Comparison of ENCODE assay signal across 9 mouse cellular contexts in genomic region chr10:126931760-126932139, GRCm38 (mm10). TPM values are rescaled to one million over a fixed set of nuclear protein-coding genes. Genes with fewer than 3 reads are reported as not detected.
A peak's percentile ranks its signal among the peaks of the same experiment; 100 is the strongest.
DNase-seq lines count a peak whose midpoint lies in the region; ATAC-seq and TF ChIP-seq lines count a peak whose summit lies in the region.
"Had no signal": no experiment of that assay in that cellular context is flagged by ENCODE, and none has a peak within 500 bp of the region (broad histone marks: within the 10 kb centered on the region; RNA-seq: fewer than 3 reads in every experiment).

No protein-coding gene starts in this region.

- no peaks in the 10 kb centered on the region for H3K36me3 ChIP-seq in kidney, embryonic 15.5 days
- H3K36me3 ChIP-seq in hindbrain, embryonic 16.5 days (ENCODE audit: control insufficient read depth, insufficient read depth, low read length), result no peaks in the 10 kb centered on the region
- no peaks in the 10 kb centered on the region for H3K36me3 ChIP-seq in midbrain, embryonic 16.5 days (ENCODE audit: control insufficient read depth, insufficient read depth, low read length)

- no peaks in the 10 kb centered on the region for H3K27me3 ChIP-seq in kidney, embryonic 15.5 days
- H3K27me3 ChIP-seq in hindbrain, embryonic 16.5 days (replicated peaks; ENCODE audit: control insufficient read depth, insufficient read depth, low read length), result no peaks in the 10 kb centered on the region
- H3K27me3 ChIP-seq in midbrain, embryonic 16.5 days (ENCODE audit: control insufficient read depth, insufficient read depth, low read depth, low read length), result no peaks in the 10 kb centered on the region
- H3K27me3 ChIP-seq in cerebellum, adult 2 months (ENCODE audit: control insufficient read depth, insufficient read depth, low read length), result no peaks in the 10 kb centered on the region

- no peak overlapping the region for H3K4me2 ChIP-seq in kidney, embryonic 15.5 days
- H3K4me2 ChIP-seq in hindbrain, embryonic 16.5 days (ENCODE audit: low read length), result no peak overlapping the region
- no peak overlapping the region for H3K4me2 ChIP-seq in midbrain, embryonic 16.5 days (ENCODE audit: low read length)

- peaks cover 72% of the 10 kb centered on the region for H3K4me1 ChIP-seq in kidney, embryonic 15.5 days
- H3K4me1 ChIP-seq in embryonic fibroblast, embryonic 13.5 days (ENCODE audit: control insufficient read depth, insufficient read depth, low read length), result peaks cover 26% of the 10 kb centered on the region
- peaks cover 30% of the 10 kb centered on the region for H3K4me1 ChIP-seq in hindbrain, embryonic 16.5 days (ENCODE audit: control insufficient read depth, insufficient read depth, low read depth, low read length)
- H3K4me1 ChIP-seq in midbrain, embryonic 16.5 days (ENCODE audit: control insufficient read depth, insufficient read depth, low read length), result peaks cover 26% of the 10 kb centered on the region
- peaks cover 27% of the 10 kb centered on the region for H3K4me1 ChIP-seq in cerebellum, adult 2 months (ENCODE audit: control insufficient read depth, insufficient read depth, low read length)

- TF ChIP-seq POLR2A in embryonic fibroblast, embryonic 13.5 days (IDR thresholded peaks at IDR 0.05; ENCODE audit: low read depth, low read length), result no peak; the same call in 1 of the 2 replicates
- no peak for TF ChIP-seq POLR2A in cerebellum, adult 2 months (IDR thresholded peaks at IDR 0.05; ENCODE audit: borderline replicate concordance, insufficient read depth, low read length)

- TF ChIP-seq CTCF in embryonic fibroblast, embryonic 13.5 days (IDR thresholded peaks at IDR 0.05; ENCODE audit: borderline replicate concordance, insufficient read depth, low read length), result no peak
- TF ChIP-seq CTCF in cerebellum, adult 2 months (IDR thresholded peaks at IDR 0.05; ENCODE audit: borderline replicate concordance, insufficient read depth, low read depth, low read length), result no peak

- no peak for ATAC-seq in kidney, embryonic 15.5 days (replicated peaks; ENCODE audit: low FRiP score)
- no peak for ATAC-seq in hindbrain, embryonic 16.5 days
- no peak for ATAC-seq in midbrain, embryonic 16.5 days

- H3K27ac ChIP-seq in kidney, embryonic 15.5 days, result peak overlapping the region; percentile 97
- H3K27ac ChIP-seq in embryonic fibroblast, embryonic 13.5 days (ENCODE audit: insufficient read depth, low read length), result peak overlapping the region; percentile 99
- H3K27ac ChIP-seq in hindbrain, embryonic 16.5 days (ENCODE audit: low read depth, low read length), result peak overlapping the region; percentile 66
- H3K27ac ChIP-seq in midbrain, embryonic 16.5 days (ENCODE audit: low read length), result peak overlapping the region; percentile 78; the same call in 1 of the 2 replicates
- no peak overlapping the region for H3K27ac ChIP-seq in cerebellum, adult 2 months (ENCODE audit: insufficient read depth, low read length)

- H3K4me3 ChIP-seq in kidney, embryonic 15.5 days (replicated peaks), result no peak overlapping the region
- no peak overlapping the region for H3K4me3 ChIP-seq in embryonic fibroblast, embryonic 13.5 days (ENCODE audit: insufficient read depth, low read length)
- no peak overlapping the region for H3K4me3 ChIP-seq in hindbrain, embryonic 16.5 days (ENCODE audit: low read length)
- H3K4me3 ChIP-seq in midbrain, embryonic 16.5 days (ENCODE audit: low read depth, low read length), result no peak overlapping the region
- no peak overlapping the region for H3K4me3 ChIP-seq in cerebellum, adult 2 months (replicated peaks; ENCODE audit: insufficient read depth, low read depth, low read length)

- no peak for DNase-seq in kidney, adult 8-10 months
- DNase-seq in layer of hippocampus, adult 18-20 months (ENCODE audit: low spot score in 2 of 2), result no peak
- no peak for DNase-seq in right cerebral cortex, postnatal 14 days
- DNase-seq in cerebellum, adult 2 months, result no peak
- DNase-seq: cerebellum, postnatal 10 days had no signal

- H3K9me3 ChIP-seq in kidney, embryonic 15.5 days (replicated peaks), result 0 out of 2 replicates have a peak, but pooled peaks cover 3% of the 10 kb centered on the region
- no peaks in the 10 kb centered on the region for H3K9me3 ChIP-seq in hindbrain, embryonic 16.5 days (ENCODE audit: control insufficient read depth, low read length)
- no peaks in the 10 kb centered on the region for H3K9me3 ChIP-seq in midbrain, embryonic 16.5 days (replicated peaks; ENCODE audit: control insufficient read depth, low read length, poor library complexity, severe bottlenecking)

- H3K9ac ChIP-seq in kidney, embryonic 15.5 days, result no peak overlapping the region
- H3K9ac ChIP-seq in hindbrain, embryonic 16.5 days (ENCODE audit: low read depth, low read length), result no peak overlapping the region
- no peak overlapping the region for H3K9ac ChIP-seq in midbrain, embryonic 16.5 days (ENCODE audit: low read depth, low read length)

RNA-seq across cellular contexts. Expression of gene Atp23, which starts 30.6 kb away (rescaled TPM):
- polyA plus RNA-seq in kidney, embryonic 15.5 days (2015; fragmentation: Nextera tagmentation; extraction: Ambion mirVana), result 18.3 and 19.5 TPM in 2 replicates
- polyA plus RNA-seq in embryonic fibroblast, embryonic 13.5 days (2011; ENCODE audit: insufficient read length, low read depth, missing spikeins), result 4.7 and 5.2 TPM in 2 replicates
- polyA plus RNA-seq in hindbrain, embryonic 16.5 days (2015; fragmentation: Nextera tagmentation; extraction: Ambion mirVana), result 14.5 and 17.2 TPM in 2 replicates
- 13.4 and 15.6 TPM in 2 replicates for polyA plus RNA-seq in midbrain, embryonic 16.5 days (2015; fragmentation: Nextera tagmentation; extraction: Ambion mirVana)
- total RNA-seq in layer of hippocampus, adult 18-20 months (2021), result 1 to 10 TPM; 7.4 to 8.9 TPM
- polyA plus RNA-seq in cerebellum, adult 2 months (2012; rRNA removed), result 10.2 and 10.4 TPM in 2 replicates

RNA-seq across cellular contexts. Expression of gene Ctdsp2, which starts 46.8 kb away (rescaled TPM):
- polyA plus RNA-seq in kidney, embryonic 15.5 days (2015; fragmentation: Nextera tagmentation; extraction: Ambion mirVana), result 67.5 and 73.2 TPM in 2 replicates
- polyA plus RNA-seq in embryonic fibroblast, embryonic 13.5 days (2011; ENCODE audit: insufficient read length, low read depth, missing spikeins), result 152 and 208 TPM in 2 replicates
- 13.7 and 18.1 TPM in 2 replicates for polyA plus RNA-seq in hindbrain, embryonic 16.5 days (2015; fragmentation: Nextera tagmentation; extraction: Ambion mirVana)
- polyA plus RNA-seq in midbrain, embryonic 16.5 days (2015; fragmentation: Nextera tagmentation; extraction: Ambion mirVana), result 12.0 and 13.5 TPM in 2 replicates
- 100 to 1,000 TPM; 108 to 115 TPM for total RNA-seq in layer of hippocampus, adult 18-20 months (2021)
- 96.2 and 101 TPM in 2 replicates for polyA plus RNA-seq in cerebellum, adult 2 months (2012; rRNA removed)
